Mouse (Mus musculus) right cerebral cortex, postnatal 10 days (tissue): ENCODE results near the gene Tst.

Experiments
- DNase-seq, 2 experiments: peaks; one replicate each; pipeline ENCODE4 v3.0.0; 2021; ENCODE audit warnings: low spot score in 2 of 2

The Tst gene

DNA sequence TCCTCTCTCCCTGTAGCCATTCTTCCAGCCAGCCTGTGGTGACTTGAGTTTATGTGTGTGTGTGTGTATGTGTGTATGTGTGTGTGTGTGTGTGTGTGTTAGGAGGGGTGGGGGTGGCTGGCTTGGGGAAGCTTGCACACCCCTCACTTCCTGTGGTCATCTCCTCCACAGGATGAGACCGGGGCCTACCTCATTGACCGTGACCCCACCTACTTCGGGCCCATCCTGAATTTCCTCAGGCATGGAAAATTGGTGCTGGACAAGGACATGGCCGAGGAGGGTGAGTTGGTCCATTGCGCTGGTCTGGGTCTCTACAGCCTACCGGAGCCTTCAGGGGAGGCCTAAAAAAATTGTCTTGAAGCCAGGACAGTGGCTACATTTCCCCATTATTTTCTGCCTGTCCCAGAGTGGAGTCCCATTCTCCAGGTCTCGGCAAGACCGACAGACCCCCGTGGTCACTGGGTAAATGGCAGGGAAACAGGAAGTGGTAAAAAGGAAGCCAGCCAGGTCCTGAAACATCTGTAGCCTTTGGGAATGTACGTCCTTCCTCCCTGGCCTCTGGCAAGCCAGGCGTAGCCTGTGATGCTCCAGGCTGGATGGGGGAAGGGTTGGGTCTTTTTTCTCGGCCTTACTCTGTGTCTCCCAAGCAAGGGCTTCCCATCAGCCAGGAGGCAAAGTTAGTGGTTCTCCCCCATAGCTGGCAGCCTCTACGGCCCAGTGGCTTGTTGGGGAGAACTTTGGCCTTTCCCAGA lies 24.3 kb upstream of the Tst start:
- no peak for DNase-seq

DNA sequence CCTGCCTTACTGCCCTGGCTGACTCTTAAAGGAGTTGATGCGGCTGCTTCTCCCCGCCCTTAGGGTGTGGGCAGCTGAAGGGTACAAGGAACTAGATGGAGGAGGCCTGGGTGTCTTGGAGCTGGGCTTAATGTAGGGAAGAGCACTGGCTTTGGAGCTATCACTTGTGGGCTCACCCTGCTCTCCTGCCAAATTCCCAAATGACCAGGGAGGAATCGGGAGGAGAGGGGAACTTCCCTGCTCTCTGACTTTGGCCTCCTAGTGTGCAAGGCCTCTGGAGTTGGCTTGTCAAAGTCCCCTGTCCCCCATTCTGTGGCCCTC lies 23.4 kb upstream of the Tst start:
- no peak for DNase-seq

DNA sequence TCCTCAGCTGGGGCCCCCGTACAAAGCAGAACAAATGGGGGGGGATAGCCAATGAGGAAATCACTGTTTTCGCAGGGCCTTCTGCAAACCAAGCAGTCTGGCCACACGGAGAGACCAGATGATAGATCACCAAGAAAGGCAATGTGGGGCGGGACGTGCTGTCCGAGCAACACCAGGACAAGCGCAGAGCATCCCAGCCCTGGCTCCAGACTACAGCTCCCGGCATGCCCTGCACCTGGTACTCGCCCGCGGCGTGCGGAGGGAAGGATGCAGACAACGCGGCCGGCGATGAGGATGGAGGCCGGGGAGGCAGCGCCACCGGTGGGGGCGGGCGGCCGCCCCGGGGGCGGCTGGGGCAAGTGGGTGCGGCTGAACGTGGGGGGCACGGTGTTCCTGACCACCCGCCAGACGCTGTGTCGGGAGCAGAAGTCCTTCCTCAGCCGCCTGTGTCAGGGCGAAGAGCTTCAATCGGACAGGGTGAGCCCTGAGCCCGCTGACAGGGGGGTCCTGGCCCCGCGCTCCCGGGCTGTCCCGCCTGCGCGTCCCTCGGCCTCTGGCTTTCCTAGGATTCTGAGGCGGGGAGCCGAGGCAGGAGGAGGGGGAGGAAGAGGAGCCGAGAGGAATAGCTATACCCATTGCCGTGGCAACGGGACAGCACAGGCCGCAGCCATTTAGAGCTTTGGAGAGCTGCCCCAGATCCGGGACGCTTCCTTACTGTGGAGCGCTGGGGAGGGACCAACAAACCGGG lies 22.9 kb upstream of the Tst start, which contains the start of gene Kctd17:
TSS of gene Kctd17 (plus strand) at position 174 of the 748 bp plus-strand sequence.
- DNase-seq: peak; percentile 88 to 89

DNA sequence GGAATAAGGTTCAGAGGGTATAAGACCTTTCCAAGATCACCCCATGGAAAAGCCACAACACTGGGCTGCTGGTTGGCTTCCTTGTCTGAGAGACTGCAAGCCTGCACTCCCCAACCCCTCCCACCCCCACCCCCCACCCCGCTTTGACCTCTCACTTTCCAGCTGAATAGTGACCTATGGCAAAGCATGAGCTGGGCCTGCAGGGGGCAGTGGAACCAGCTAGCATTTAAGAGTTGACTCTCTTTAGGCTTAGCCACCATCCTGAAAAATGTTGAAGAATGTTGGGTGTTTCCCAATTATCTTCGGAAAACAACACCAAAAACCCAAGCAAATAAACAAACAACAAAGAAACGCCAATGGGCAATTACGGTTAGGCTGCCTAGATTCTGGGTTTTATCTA lies 19.5 kb upstream of the Tst start:
- no peak for DNase-seq

DNA sequence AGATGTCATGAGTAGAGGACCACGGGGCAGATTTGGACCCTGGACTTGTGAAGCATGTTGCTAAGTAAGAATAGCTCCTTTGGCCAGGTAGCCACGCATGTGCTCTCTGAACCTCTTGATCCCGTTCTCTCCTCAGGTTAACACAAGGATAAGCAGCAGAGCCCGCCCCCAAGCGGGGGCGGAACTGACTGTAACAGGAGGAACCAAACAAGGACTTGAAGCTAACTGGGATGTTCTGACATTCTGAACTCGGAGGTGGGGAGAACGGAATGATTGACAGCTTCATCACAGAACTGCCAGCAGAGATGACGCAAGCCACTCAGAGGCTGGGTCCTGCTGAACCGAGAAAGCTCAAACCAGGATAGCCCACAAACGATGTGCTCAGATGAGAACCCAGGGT lies 18.8 kb upstream of the Tst start:
- peak in 1 of 2 experiments; percentile 41 for DNase-seq

DNA sequence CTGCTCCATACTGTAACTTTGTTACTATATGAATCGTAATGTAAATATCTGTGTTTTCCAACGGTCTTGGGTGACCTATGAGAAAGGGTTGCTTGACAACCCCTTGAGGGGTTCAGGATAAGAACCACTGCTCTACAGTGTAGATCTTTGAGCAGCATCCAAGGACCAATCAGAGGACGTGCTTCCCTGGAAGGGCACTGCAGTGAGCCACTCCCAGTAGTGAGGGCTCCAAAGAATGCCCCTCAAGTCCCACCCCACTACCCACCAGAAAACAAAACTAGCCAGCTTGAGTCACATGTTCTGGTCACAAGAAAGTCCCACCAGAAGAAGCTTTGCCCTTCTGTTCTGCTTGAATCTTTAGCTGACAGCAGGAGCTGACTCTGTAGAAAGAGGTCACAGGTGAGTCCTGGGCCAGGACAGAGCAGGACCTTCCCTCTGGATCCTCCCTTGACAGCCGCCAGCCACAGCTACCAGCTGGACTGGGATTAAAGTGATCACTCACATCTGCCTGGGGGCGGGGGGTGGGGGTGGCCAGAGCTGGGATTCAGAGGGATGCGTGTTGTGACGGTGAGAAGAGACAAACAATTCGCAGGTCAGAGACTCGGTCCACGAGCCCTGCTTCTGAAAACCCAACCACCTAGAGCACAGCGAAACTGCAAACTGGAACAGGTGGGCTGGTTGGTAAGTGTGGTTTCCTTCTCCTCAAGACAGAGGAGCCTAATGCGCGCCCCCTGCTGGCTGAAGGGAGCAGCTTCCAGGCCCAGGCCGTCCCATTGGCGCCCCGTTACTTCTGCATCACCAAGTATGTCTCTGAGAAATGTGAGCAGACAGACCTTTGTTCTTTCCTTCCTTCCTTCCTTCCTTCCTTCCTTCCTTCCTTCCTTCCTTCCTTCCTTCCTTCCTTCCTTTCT lies 16.6 kb upstream of the Tst start:
- peak; percentile 83 to 93 for DNase-seq

DNA sequence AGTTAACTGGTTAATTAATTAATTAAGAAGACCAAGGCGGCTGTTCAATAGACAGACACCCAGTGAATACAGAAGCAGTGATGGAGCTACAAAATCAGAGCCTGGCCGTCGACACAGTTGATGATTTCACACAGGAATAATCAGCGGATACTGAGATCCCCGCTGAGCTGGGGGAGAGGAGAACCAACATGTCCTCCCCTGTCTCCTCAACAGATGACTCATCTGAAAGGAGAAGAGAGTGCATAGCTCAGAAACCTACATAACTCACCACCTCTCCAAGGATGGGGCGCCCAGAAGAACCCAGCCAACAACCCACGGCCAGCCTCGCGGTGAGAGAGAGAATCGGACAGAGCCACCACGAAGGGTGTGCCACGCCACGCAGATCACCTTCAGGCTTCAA lies 14.7 kb upstream of the Tst start:
- DNase-seq: no peak

DNA sequence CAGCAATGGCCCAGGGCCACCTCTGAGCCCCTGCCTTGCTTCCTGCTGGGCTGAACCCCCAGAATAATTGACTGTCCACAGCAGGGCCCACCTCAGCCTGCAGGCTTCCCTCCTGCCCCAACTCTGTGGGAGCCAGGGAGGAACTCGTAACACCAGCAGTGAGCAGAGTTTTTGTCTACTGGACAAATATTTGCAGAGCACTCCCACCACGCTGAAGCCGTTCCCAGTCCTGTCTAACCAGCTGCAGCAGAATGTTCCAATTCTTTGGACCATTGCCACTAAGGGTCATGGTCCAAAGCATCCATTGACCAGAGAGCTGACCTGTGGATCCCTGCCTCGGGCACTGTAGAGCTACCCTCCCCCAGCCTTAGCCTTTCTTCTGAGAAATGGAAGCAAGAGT lies 11.2 kb upstream of the Tst start:
- DNase-seq: no peak

DNA sequence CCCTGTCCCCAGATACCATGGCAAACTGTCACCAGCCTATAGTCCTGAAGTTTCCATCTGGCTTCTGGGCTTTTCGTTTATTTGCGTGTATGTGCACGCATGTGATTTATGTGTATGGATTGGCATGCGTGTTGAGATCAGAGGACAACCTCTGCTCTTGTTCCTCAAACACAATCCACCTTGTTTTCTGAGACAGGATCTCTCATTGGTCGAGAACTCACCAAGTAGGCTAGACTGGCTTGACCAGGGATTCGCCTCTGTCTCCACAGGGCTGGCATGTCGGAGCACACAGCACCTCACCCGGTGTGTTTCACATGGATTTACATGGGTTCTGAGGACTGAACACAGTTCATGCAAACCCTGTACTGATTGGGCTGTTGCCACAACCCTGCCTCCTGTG lies 8.4 kb upstream of the Tst start:
- DNase-seq: no peak

DNA sequence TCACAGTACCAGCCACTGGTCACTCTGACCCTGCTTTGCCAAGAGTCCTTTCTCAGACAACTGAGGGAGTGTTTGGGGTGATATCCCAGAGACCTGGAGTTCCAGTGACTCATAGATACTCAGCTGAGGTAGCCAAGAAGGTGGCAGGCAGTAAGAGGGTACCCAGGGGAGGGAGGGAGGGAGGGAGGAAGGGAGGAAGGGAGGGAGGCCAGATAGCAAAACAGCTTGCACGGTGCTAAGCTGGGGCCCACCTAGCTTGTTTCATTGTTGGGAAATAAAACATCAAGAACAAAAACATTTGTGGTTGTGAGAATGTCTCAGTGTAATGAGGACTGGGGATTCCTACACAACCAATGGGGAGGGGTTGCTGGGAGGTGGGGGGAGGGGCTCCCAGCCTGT lies 8.0 kb upstream of the Tst start:
- no peak for DNase-seq

DNA sequence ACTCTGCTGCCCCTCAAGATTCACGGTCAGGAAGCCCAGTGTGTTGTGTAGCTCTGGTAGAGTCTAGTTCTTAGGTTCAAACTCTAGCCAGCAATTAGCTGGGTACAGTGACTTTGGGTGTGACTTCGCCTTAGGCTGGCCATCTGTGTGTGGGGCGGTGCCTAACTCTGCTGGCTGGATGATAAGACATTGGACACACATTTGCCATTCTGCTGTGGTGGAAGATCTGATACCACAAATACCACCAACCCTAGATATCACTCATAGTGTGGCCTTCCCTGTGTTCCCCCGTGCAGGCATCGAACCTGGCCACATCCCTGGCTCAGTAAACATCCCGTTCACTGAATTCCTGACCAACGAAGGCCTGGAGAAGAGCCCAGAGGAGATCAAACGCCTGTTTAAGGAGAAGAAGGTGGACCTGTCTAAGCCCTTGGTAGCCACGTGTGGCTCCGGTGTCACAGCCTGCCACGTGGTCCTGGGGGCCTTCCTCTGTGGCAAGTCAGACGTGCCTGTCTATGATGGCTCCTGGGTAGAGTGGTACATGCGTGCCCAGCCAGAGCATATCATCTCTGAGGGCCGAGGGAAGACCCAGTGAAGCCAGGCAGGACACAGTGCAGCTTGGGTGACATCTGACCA lies 7.5 kb upstream of the Tst start:
- DNase-seq: no peak

DNA sequence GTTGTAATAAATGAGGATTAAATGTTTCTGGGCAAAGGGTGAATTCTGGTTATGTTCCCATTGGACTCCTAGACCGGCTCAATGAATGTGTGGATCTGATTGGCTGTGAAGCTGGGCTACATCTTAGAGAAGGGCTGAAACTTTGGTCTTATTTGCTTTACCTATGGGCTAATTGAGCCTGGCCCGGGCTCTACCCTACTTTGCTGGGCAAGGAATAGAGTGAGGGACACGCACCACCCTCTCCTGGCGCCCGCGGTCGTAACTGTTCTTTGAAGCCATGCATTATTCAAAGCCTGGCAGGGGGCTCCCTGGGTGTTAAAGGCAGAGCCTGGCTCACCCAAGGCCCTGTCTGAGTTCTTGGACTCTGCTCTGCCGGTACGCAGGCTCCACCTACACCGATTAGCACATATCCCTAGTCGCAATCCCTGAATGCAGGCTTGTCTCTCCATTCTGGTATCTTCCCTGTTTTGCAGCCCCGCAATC lies 3.9 kb upstream of the Tst start:
- DNase-seq: no peak

DNA sequence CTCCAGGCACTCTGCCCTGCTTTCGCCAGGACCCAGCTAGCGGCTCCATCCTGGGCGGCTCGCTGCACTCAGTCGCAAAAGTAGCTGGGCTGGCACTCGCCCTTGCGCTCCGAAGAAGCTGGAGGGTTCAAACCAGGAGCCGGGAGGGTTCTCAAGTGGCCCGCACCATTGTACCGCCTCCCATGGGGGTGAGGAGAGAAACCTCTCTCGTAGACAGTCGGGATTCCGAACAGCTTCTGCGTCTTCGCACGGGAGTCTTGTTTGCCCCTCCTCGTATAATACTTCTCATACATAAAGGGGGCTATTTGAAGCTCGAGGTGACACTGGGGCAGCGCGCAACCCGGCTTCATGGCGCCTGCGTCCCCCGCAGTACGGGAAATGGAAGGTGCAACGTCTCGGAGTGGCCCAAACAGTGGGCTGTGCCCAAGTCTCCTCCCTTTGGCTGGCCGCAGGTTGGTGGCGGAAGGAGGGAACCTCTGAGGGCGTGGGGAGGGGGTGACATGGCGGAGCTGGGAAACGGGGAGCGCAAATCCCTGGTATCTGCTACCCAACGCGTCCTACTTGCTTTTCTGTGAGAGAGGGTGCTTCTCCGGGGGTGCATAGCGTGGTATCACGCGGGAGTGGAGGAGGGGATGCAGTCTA lies 707 bp upstream of the Tst start, which contains the start of gene Mpst:
TSS of gene Mpst (plus strand) at position 124 of the 642 bp plus-strand sequence.
- DNase-seq: peak; percentile 89 to 91

DNA sequence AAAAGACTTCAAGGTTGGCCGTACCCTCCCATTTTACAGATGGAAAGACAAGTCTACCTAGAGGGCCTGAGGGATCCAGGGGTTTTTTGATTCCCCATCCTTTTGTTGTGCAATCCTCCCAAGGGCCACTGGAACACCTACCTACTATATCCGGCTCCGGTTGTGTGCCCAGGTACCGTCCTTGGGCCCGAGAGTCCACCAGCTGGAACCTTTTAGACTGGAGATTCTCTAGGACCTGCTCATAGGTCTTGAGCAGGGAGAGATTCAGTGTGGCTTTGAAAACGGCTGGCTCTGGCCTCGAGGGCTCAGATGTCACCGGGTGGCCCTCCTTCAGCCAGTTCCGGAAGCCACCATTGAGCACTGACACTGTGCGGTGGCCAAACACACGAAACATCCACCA lies 609 bp downstream of the Tst start:
- DNase-seq: no peak

DNA sequence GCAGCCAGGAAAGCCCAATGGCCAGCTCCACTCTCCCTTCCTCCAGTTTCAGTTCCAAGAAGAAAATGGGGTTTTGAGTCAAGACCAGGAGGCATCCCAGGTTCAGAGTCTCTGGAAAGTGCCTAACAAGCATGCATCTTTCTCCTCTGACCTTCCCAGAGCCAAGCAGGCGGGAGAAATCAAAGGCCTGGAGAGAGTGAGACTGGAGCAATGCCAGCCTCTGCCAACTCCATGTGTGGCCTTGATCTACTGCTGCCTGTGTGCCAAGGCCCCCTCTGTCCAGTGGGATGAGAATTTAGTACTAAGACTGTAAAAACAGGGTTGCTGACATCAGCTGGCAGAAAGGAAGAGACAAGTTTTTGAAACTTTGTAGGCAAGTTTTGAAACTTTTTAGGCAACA lies 1.8 kb downstream of the Tst start:
- peak; percentile 73 to 79 for DNase-seq

DNA sequence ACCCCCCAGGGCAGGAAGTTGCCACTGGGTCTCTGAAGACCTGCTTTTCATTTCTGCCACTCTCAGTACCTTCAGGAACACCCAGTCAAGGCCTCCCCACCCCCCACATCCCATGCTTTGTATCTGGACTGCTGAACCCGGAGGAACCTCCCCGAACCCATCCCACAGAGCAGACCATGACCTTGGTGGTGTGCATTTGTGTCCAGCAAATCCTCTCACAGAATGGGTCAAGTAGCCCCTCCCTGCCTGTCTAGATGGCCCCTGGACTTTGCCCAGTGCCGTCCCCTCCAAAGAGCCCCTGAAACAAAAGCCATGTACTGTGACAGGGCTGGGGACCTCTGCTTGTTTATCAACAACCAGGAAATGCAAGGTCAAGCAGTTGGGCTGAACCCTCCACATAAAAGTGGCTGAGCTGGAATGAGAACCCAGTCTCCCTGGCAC lies 2.4 kb downstream of the Tst start:
- DNase-seq: no peak

DNA sequence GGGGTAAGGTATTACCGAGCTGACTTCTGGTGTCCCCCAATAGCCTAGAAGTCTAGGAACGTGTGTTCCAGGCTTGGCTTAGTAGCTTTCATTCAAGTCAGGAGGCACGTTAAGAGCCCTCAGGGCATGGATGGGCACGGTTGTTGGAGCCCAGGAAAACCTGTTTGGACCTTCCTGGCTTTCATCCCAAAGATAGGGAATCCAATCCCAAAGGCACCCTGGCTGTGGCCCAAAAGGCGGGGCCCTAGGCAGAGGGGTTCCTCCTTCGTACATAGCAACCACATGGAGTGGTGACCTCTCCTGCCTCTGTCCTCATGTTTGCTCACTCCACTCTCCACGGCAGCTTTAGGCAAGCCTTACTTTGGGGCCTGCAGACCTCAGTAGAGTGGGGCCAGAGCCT lies 3.3 kb downstream of the Tst start:
- no peak for DNase-seq

DNA sequence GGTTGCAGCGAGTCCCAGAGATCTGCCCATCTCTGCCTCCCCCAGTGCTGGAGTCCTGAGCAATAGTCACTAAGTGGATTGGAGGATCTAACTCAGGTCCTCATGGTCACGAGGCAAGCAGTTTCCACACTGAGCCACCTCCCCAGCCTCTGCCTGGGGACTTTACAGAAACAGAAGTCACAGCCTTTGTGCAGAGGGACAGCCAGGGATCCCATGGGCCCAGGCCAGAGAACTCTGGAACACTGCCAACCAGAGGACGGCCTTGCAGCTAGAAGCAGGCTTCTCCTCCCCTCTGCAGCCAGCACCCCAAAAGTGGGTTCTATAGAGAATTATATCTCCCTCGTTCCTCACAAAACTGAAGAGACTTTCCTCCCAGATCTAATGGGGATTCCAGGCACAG lies 3.8 kb downstream of the Tst start:
- DNase-seq: peak; percentile 79 to 81

DNA sequence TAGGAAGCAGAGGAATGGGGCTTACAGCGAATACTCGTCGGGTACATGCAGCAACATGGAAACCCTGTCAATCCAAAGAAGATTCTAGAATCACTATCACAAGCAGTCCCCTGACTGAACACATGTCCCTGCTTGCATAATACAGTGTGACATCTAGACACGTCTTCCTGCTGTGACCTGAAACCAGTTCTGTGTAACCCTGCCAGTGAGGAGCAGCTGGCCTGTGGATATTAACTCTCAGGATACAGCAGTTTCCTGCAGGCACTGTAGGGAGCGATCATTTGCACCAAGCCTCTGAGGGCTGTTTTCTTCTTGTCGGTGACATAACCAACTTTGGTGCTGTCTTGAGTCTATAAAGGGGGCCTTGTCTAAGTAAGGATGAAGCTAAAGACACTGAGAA lies 4.4 kb downstream of the Tst start:
- no peak for DNase-seq

DNA sequence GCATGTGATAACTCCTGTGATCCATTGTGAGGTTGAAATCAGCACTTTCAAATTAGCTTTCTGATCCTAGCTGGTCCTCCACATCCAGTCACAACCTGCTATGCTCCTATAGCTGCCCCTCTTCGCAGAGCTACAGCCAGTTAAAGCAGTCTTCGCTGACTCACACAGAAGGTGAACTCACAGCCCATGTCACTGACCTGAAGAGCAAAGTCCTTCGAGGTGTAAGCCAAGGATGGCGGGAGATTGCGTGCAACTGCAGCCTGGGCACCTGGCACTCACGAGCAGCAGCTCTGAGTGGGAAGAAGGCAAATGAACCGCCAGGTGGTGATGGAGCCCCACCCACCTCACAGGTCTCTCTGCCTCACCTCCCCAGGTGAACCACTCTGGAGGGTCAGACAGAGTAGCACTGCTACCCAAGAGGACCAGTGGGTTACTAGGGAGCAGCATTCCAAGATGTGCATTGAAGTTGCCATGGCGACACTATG lies 10.2 kb downstream of the Tst start, which contains the start of gene Tex33:
TSS of gene Tex33 (minus strand) at position 435 of the 485 bp plus-strand sequence.
- DNase-seq: no peak

DNA sequence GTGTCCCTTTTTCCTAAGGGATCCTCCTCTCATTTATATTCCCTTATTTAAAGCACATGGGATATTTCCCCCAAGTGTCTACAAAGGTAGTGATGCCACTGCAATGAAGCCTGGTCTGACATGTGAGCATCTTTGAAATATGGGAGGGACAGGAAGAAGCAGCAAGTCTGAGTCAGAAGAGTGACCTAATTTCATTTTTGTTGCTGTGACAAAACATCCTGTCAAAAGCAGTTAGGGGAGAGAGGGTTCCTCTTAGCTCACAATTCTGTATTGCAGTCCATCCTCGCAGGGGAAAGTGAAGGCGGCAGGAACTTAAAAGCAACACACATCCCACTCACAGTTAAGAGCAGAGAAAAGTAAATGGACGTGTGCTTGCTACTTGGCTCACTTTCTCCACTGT lies 14.9 kb downstream of the Tst start:
- no peak for DNase-seq
